ENCODE assay signal across 8 mouse cellular contexts in genomic region chr9:66125543-66126455, GRCm38 (mm10). TPM values are rescaled to one million over a fixed set of nuclear protein-coding genes. Genes with fewer than 3 reads are reported as not detected.
DNase-seq lines count a peak whose midpoint lies in the region; ATAC-seq and TF ChIP-seq lines count a peak whose summit lies in the region.

No protein-coding gene starts in this region.

- no peaks in the 10 kb centered on the region; the same call in 1 of the 2 replicates for H3K27me3 ChIP-seq in kidney, adult 2 months (replicated peaks; ENCODE audit: control insufficient read depth, insufficient read depth, low read length)
- no peaks in the 10 kb centered on the region for H3K27me3 ChIP-seq in heart, adult 2 months (ENCODE audit: control insufficient read depth, insufficient read depth, low read length)
- no peaks in the 10 kb centered on the region for H3K27me3 ChIP-seq in limb, embryonic 15.5 days

- peak; percentile 25 for DNase-seq in kidney, adult 2 months
- no peak for DNase-seq in kidney, postnatal 10 days
- peak; percentile 41 for DNase-seq in R1 (ENCODE audit: low read depth, low spot score)
- no peak for DNase-seq in heart, adult 2 months
- DNase-seq in urinary bladder, postnatal 14 days (ENCODE audit: low spot score) = no peak
- DNase-seq in natural killer cell, adult 2 months (ENCODE audit: low spot score in 2 of 2) = no peak

- intact Hi-C loops in heart, adult 2 months (cut with DNase I) = loop anchor here (2.0 kb wide), 2 partner anchors 65 to 467 kb away; partner anchors contain the start of genes Ppib and Usp3

- H3K27ac ChIP-seq in kidney, adult 2 months (ENCODE audit: insufficient read depth, low read depth, low read length) = peak overlapping the region; percentile 70
- peak overlapping the region; percentile 85 for H3K27ac ChIP-seq in heart, adult 2 months
- H3K27ac ChIP-seq in limb, embryonic 15.5 days = peak overlapping the region; percentile 85
- 0 out of 2 replicates have a peak overlapping the region, but pooled peaks have one; percentile 19 for H3K27ac ChIP-seq in olfactory bulb, adult 2 months (ENCODE audit: insufficient read depth, low read depth, low read length)

- H3K4me2 ChIP-seq in limb, embryonic 15.5 days = peak overlapping the region; percentile 66

- TF ChIP-seq POLR2A in kidney, adult 2 months (IDR thresholded peaks at IDR 0.05; ENCODE audit: low read depth, low read length) = no peak
- no peak for TF ChIP-seq POLR2A in heart, adult 2 months (IDR thresholded peaks at IDR 0.05; ENCODE audit: insufficient read depth, low read depth, low read length)
- TF ChIP-seq POLR2A in olfactory bulb, adult 2 months (IDR thresholded peaks at IDR 0.05; ENCODE audit: insufficient read depth, low read depth, low read length) = no peak

- peaks cover 12% of the 10 kb centered on the region; the same call in 1 of the 2 replicates for H3K4me1 ChIP-seq in kidney, adult 2 months (ENCODE audit: control insufficient read depth, insufficient read depth, low read length)
- H3K4me1 ChIP-seq in heart, adult 2 months (ENCODE audit: control insufficient read depth, insufficient read depth, low read length) = peaks cover 4% of the 10 kb centered on the region
- peaks cover 27% of the 10 kb centered on the region for H3K4me1 ChIP-seq in limb, embryonic 15.5 days
- peaks cover 2% of the 10 kb centered on the region; the same call in 1 of the 2 replicates for H3K4me1 ChIP-seq in olfactory bulb, adult 2 months (ENCODE audit: control insufficient read depth, insufficient read depth, low read length)

- no peaks in the 10 kb centered on the region for H3K9me3 ChIP-seq in limb, embryonic 15.5 days

- no peak overlapping the region; the same call in 1 of the 2 replicates for H3K9ac ChIP-seq in heart, adult 2 months (ENCODE audit: low read depth, low read length)
- 0 out of 2 replicates have a peak overlapping the region, but pooled peaks have one; percentile 72 for H3K9ac ChIP-seq in limb, embryonic 15.5 days

- no peaks in the 10 kb centered on the region for H3K79me2 ChIP-seq in heart, adult 2 months (replicated peaks; ENCODE audit: control insufficient read depth, insufficient read depth, low read length)

- H3K36me3 ChIP-seq in kidney, adult 2 months (ENCODE audit: control insufficient read depth, insufficient read depth, low read length) = no peaks in the 10 kb centered on the region
- H3K36me3 ChIP-seq in heart, adult 2 months (ENCODE audit: control insufficient read depth, insufficient read depth, low read length) = peaks cover 3% of the 10 kb centered on the region
- peaks cover 5% of the 10 kb centered on the region; the same call in 1 of the 2 replicates for H3K36me3 ChIP-seq in limb, embryonic 15.5 days

- peak overlapping the region; percentile 34; the same call in 1 of the 2 replicates for H3K4me3 ChIP-seq in kidney, adult 2 months (ENCODE audit: insufficient read depth, low read depth, low read length)
- H3K4me3 ChIP-seq in heart, adult 2 months = peak overlapping the region; percentile 83
- H3K4me3 ChIP-seq in limb, embryonic 15.5 days = peak overlapping the region; percentile 77
- H3K4me3 ChIP-seq in olfactory bulb, adult 2 months (ENCODE audit: insufficient read depth, low read depth, low read length) = peak overlapping the region; percentile 65

- TF ChIP-seq CTCF in kidney, adult 2 months (conservative IDR thresholded peaks at IDR 0.05; ENCODE audit: insufficient read depth, insufficient read length, low read depth, low read length) = no peak
- TF ChIP-seq CTCF in heart, adult 2 months (IDR thresholded peaks at IDR 0.05) = no peak
- TF ChIP-seq CTCF in olfactory bulb, adult 2 months (IDR thresholded peaks at IDR 0.05; ENCODE audit: insufficient read depth, low read depth, low read length) = no peak

- 45% methylated on average over 12 of the region's 12 CpGs for WGBS in kidney, adult 2 months
- WGBS in heart, adult 2 months = 29% methylated on average over 12 of the region's 12 CpGs
- 55% methylated on average over 12 of the region's 12 CpGs for WGBS in limb, embryonic 15.5 days
- WGBS in olfactory bulb, adult 2 months = 55% methylated on average over 12 of the region's 12 CpGs

- no peak for ATAC-seq in limb, embryonic 15.5 days (ENCODE audit: insufficient number of reproducible peaks, low FRiP score, low TSS enrichment, low read depth)

- TF ChIP-seq EP300 in heart, adult 2 months (IDR thresholded peaks at IDR 0.05; ENCODE audit: insufficient read depth, low read depth, low read length) = no peak

RNA-seq across cellular contexts. Expression of gene Snx1, which starts 0.6 kb away (rescaled TPM):
- polyA plus RNA-seq in kidney, adult 2 months (2012; rRNA removed) = 74.3 and 76.7 TPM in 2 replicates
- total RNA-seq in heart, adult 2 months (2021) = 10 to 100 TPM; 24.8 to 27.6 TPM
- polyA plus RNA-seq in heart, adult 2 months (2012; rRNA removed) = 19.2 and 25.2 TPM in 2 replicates
- polyA plus RNA-seq in limb, embryonic 15.5 days (2015; fragmentation: Nextera tagmentation; extraction: Ambion mirVana) = 115 and 128 TPM in 2 replicates
- not detected in 2 replicates for polyA plus RNA-seq in olfactory bulb, adult 2 months (2012; ENCODE audit: insufficient read depth, insufficient read length, low replicate concordance, missing spikeins)

RNA-seq across cellular contexts. Expression of gene Ciao2a, which starts 0.6 kb away (rescaled TPM):
- polyA plus RNA-seq in kidney, adult 2 months (2012; rRNA removed) = 23.3 and 39.9 TPM in 2 replicates
- total RNA-seq in heart, adult 2 months (2021) = 10 to 100 TPM; 59.7 to 68.1 TPM
- polyA plus RNA-seq in heart, adult 2 months (2012; rRNA removed) = 19.5 and 31.2 TPM in 2 replicates
- 133 and 134 TPM in 2 replicates for polyA plus RNA-seq in limb, embryonic 15.5 days (2015; fragmentation: Nextera tagmentation; extraction: Ambion mirVana)
- not detected in 2 replicates for polyA plus RNA-seq in olfactory bulb, adult 2 months (2012; ENCODE audit: insufficient read depth, insufficient read length, low replicate concordance, missing spikeins)

RNA-seq across cellular contexts. Expression of gene Dapk2, which starts 32.2 kb away (rescaled TPM):
- 10.8 and 11.8 TPM in 2 replicates for polyA plus RNA-seq in kidney, adult 2 months (2012; rRNA removed)
- 1 to 10 TPM; 5.8 TPM for total RNA-seq in heart, adult 2 months (2021)
- 5.6 and 8.5 TPM in 2 replicates for polyA plus RNA-seq in heart, adult 2 months (2012; rRNA removed)
- polyA plus RNA-seq in limb, embryonic 15.5 days (2015; fragmentation: Nextera tagmentation; extraction: Ambion mirVana) = 4.6 and 6.5 TPM in 2 replicates
- polyA plus RNA-seq in olfactory bulb, adult 2 months (2012; ENCODE audit: insufficient read depth, insufficient read length, low replicate concordance, missing spikeins) = not detected in 2 replicates

RNA-seq across cellular contexts. Expression of gene Snx22, which starts 56.3 kb away (rescaled TPM):
- polyA plus RNA-seq in kidney, adult 2 months (2012; rRNA removed) = 1.1 and 1.6 TPM in 2 replicates
- under 1 TPM; 0.70 to 0.86 TPM for total RNA-seq in heart, adult 2 months (2021)
- 0.70 and 0.73 TPM in 2 replicates for polyA plus RNA-seq in heart, adult 2 months (2012; rRNA removed)
- 2.7 and 4.5 TPM in 2 replicates for polyA plus RNA-seq in limb, embryonic 15.5 days (2015; fragmentation: Nextera tagmentation; extraction: Ambion mirVana)
- not detected in 2 replicates for polyA plus RNA-seq in olfactory bulb, adult 2 months (2012; ENCODE audit: insufficient read depth, insufficient read length, low replicate concordance, missing spikeins)

Comparison
In these comparisons a context has a peak if more than half of its experiments do, and no peak if none do; other contexts are left out.
1. DNase-seq: peak in kidney, adult 2 months (single experiment) and R1 (single experiment); none in kidney, postnatal 10 days (single experiment), heart, adult 2 months (0 of 2), urinary bladder, postnatal 14 days (single experiment) and natural killer cell, adult 2 months (0 of 2).
2. H3K27ac ChIP-seq: peak in every context shown above with its lines; median percentile 85 in heart, adult 2 months; 85 in limb, embryonic 15.5 days; 70 in kidney, adult 2 months; 19 in olfactory bulb, adult 2 months.
3. Peak in every context shown above with its lines, with median percentiles within 50 percentile points of each other: H3K4me3 ChIP-seq.